Mouse (Mus musculus): ENCODE measurements around the gene Mctp1.

DNA sequence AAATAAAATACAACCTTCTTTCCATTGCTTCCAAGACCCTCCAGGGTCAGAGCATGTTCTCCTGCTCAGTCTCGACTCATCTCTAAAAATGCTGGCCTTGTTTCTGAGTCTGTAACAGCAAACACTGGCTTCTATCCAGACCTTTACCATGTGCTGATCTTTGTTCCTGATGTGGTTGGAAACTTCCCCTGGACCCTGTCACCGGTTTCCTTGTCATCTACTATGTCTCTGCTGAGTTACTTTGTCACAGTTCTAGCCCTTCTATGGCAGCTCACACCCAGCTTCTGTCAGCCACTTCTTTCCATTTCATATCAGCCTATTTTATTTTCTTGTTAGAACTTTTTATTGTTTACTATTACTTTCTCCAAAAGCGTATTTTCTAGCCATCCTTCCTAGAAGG is 177.3 kb downstream of the Mctp1 start:
- TF ChIP-seq CTCF (IDR thresholded peaks at IDR 0.05; ENCODE audit: low read depth, low read length) (no peak), POLR2A (IDR thresholded peaks at IDR 0.05; ENCODE audit: borderline replicate concordance, low read depth, low read length) (no peak)
